Mouse (Mus musculus) frontal cortex, adult 2 months (tissue): ENCODE data around the gene Cyp1b1. TPM values are rescaled to one million over a fixed set of nuclear protein-coding genes. Genes with fewer than 3 reads are reported as not detected.

Source experiments
- DNase-seq, 2 experiments: peaks; one replicate each; pipeline ENCODE4 v3.0.0; 2022; ENCODE audit warnings: low spot score in 1 of 2; ENCODE audit errors: extremely low spot score in 1 of 2
- polyA plus RNA-seq: library from polyadenylated mRNA; depleted of rRNA; stranded (reverse); fragments of >200 nt; gene quantifications from 2 replicates; pipeline ENCODE4 v1.2.3, GENCODE M21; 2012

Gene Cyp1b1
- polyA plus RNA-seq, 1 experiment = 5.1 TPM

DNA sequence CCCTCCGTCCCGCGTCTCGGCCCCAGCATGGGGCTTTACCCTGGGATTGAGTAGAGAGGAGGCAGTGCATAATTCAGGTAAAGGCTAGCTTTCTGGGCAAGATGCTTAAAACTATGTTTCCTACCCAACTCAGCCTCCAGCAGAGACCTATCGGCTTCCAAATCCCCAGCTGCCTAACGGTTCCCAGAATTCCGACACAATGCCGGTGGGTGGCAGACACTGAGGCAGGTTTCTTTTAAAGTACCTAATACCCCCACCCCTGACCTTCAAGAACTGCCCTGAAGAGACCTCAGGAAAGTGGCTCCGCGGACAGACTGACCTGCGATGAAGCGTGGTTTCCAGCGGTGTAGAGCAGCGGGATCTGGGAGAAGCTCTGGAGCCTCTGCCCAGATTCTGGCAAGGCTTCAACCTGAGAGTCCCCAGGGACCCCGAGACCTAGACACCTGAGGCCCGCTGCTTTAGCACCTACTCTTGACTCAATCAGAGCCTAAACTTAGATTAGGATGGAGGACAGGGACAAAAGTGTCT lies 429 bp downstream of the Cyp1b1 start:
- DNase-seq = no peak

DNA sequence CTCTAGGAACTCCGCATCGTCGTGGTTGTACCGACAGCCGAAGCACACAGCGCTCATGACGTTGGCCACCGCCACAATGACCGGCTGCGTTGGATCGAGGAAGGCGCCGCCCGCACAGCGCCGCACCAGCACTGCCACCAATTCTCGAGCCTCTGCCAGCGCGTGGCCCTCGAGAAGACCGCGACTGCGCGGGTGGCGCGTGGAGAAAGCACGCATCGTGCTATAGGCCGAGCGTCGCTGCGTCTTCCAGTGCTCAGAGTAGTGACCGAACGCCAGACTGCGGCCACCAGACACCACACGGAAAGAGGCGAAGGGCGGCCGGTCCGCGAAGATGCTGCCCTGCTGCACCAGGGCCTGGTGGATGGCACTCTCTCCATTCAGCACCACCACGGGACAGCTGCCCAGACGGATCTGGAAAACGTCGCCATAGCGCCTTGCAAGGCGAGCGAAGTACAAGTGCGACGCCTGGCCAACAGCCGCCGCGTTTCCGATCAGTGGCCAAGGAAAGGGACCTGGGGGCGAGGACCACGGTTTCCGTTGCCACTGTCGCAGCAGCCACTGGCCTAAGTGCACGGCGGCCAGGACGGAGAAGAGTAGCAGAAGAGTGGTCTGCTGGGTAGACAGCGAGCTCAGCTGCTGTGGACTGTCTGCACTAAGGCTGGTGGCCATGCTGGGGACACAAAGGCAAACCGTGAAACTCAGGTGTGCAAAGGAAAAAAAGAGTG lies 1.1 kb downstream of the Cyp1b1 start:
- no peak for DNase-seq

DNA sequence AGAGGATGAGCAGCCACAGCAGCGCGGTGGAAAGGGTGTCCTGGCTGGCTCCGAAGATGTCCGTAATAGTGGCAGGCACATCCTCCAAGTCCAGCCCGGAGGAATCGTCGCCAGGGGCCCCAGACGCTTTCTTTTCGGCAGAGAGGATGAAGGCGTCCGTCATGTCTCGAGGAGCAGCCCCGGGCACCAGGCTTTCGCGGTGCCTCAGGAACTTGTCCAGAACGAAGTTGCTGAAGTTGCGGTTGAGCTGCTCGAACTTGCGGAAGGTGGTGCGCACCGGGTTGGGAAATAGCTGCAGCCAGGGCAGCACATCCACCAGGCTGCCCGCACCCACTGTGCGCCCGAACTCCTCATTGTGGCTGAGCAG lies 1.6 kb downstream of the Cyp1b1 start:
- no peak for DNase-seq

DNA sequence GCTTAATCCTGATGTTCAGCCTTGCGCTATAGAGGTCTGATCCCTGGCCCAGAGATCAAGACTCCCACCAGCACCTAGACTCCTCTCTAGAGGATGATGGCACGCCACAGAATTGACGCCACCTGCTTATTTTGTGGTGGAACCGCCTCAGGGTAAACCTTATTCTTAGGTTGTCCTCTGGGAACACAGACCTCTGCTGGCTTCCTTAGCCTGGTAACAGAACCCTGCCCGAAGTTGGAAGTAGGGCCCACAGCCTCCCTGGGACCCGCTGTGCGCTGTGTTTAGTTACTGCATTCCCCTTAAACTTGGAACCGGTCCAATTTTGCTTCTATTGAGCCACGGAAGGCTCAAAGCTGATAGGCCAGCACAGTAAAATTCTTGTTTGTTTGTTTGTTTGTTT lies 2.3 kb downstream of the Cyp1b1 start:
- no peak for DNase-seq

DNA sequence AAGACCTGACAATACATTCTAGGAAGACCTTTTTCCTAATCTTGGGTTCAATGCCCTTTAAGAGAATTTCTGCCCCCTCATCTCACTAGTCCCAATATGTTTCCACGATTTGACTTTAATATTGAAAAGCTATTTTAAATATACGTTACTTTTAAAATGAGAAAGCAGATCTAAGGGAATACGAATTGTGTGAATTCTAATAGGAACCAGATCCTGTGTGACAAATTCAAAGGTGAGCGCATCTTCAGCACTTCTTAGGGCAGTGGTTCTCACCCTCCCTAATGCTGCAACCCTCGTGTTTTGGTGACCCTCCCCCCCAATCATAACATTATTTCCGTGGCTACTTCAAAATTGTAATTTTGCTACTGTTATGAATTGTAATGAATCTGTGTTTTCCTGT lies 2.9 kb downstream of the Cyp1b1 start:
- DNase-seq = no peak

DNA sequence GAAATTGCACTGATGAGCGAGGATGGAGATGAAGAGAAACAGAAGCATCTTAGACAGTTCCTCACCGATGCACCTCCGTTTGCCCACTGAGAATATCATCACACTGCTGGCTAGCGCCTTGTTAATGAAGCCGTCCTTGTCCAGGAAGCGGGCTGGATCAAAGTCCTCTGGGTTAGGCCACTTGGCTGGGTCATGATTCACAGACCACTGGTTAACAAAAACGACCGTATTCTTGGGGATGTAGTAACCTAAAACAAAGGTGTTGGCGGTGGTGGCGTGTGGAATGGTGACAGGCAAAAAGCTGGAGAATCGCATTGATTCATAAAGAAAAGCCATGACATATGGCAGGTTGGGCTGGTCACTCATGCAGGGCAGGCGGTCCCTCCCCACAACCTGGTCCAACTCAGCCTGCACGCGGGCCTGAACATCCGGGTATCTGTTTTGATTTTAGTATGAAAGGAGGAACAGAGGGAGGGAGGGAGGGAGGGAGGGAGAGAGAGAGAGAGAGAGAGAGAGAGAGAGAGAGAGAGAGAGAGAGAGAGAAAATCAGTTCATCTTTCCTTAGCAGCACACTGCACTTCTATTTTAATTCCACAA lies 4.5 kb downstream of the Cyp1b1 start:
- DNase-seq = no peak

DNA sequence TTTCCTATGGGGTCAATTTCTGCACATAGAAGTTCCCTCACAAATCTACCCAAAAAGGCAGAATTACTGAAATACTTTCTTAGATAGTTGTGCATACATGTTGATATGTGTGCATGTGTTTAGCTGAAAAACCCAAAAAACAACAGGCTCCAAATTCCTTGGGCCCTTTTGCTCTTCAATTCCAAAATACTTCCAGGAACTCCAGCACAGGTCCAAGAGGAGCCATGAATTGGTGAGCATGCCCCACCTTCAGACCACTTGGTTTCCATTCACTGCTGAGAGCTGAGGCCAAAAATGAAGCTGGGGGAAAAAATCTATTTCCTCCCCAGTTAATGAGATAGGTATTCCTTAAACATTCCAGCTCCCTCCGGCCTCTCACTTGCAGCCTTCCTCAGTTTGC lies 5.1 kb downstream of the Cyp1b1 start:
- DNase-seq = no peak

DNA sequence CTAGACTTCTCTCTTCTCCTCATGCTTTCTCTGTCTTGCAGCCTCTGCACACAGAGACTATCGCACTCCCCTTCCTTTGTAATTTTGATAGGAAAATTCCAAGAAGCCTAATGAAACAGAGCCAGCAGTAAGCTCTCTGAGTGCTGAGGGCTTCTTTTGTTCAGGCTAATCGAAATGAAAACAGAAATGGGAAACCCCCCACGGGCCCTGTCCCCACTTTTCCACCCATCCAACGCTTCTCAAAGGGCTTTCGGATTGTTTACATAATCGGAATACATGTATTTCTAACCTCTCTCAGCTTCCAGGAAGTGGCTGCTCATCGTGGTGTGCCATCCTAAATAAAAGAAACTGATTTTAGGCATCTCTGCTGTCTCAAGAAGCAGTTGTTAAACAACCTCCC lies 6.7 kb downstream of the Cyp1b1 start:
- no peak for DNase-seq

DNA sequence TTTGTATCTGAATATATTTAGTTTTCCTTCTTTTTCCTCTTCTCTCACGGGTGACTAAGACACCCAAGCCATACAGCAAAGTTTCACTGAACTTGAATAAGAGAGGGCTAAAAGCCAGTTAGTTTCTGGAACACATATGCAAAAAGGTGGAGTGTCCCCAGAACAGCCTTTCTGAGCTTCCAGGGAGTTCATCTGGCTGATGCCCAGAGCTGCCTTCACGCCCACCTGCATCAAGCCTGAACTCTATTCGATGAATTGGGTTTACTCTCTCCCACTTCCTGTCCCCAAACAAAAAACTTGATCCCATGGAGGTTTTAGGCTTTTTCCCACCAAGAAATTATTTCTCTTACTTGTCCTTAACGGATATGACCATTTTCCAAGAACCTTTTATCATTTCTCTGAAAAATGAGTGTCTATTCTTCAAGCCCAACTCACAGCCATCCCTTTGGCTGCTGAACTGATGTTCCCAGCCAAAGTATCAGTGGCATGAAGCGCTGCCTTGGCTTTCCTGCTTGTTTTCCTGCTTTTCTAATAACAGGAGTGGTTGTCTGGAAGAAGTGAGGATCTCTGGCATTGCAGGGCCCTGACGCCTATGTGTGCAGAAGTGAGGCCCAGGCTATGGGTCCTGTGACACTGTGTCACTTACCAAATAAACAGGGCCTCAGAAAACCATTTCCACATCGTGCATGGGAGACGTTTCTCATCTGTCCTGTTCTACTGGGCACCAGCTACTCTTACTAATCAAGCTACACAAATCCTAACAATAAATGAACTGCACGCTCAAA lies 9.0 kb downstream of the Cyp1b1 start:
- DNase-seq = no peak

DNA sequence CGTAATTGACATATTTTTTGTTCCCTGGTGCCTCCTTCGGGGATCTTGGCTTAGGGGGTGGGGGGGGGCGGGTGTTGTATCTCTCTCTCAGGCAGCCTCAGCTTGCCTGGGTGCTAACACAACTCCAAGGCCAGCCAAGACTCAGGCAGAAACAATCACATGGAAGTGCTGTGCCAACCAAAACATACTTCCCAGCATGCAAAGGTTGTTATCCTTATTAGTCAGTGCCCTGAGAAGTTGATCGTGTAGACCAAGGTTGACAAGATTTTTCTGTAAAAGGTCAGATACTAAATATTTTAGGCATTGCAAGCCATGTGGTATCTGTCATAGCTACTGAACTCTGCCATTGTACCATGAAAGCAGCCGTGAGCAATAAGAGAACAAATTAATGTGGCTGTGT lies 14.0 kb downstream of the Cyp1b1 start:
- DNase-seq = no peak

DNA sequence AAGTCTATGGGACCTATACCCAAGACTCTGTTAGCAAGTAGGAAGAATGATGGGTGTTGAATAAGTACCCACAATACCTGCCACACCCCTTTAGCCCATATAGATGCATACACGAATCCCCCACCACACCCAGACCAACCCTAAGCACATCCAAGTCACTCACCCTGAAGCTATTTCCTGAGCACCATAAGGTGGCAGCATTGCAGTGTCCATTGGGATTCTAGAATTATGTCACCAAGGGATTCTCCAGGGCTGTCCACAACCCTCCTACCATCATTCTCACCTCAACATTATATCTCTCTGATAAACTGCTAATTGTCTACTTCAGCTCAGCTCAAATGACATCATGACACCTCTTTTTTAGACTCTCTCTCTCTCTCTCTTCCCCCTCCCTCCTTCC lies 15.7 kb downstream of the Cyp1b1 start:
- peak in 1 of 2 experiments; percentile 56 for DNase-seq

DNA sequence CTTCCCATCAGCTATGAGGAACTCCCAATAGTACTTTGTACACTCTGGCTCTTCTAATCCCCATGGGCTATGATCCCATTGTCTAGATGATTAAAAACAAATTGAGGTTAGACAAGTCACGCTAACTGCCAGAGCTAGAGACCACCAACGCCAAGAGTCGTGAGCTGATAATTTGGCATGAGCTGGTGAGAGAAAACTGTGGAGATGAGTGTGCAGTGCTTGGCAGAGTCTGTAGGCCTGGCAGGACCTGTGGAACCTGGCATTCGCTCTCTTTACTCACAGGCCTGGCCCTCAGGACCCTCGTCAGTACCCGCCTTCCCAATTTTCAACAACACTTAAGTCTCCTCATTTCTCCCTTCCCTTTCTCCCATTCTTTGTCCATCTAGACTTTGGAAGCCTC lies 19.3 kb downstream of the Cyp1b1 start:
- no peak for DNase-seq

DNA sequence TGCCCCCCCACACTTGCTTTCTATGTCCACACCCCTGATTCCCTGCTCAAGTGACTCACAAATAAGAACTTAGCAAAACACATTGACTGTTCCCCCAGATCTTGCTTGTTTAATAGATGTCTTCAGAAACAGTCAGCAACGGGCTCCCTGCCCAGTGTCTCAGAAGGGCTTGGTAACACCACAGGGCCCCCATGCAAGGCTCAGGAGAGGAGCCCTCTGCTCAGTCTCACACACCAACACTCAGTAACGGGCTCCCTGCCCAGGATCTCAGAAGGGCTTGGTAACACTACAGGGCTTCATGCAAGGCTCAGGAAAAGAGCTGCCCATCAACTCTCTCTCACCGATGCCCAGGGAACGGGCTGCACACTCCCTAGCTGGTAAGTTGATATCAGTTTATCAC lies 19.8 kb downstream of the Cyp1b1 start:
- no peak for DNase-seq

DNA sequence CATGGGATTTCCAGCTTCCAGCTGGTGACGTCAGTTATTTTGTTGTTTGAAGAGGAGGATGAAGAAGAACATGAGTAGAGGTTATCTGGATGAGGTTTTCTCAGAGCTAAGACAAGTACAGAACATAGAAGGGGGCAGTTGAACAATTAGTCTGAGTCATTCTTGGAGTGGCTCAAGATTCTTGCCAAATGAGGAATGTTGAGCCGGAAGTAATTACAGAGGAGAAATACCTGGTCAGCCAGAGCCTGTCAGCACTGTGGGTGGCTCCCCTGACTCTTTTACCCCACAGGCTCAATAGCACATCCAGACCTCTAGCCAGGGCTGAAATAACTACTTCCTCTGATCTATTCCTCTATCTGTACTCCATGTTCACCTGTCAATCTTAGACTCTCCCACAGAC lies 44.0 kb downstream of the Cyp1b1 start:
- no peak for DNase-seq

DNA sequence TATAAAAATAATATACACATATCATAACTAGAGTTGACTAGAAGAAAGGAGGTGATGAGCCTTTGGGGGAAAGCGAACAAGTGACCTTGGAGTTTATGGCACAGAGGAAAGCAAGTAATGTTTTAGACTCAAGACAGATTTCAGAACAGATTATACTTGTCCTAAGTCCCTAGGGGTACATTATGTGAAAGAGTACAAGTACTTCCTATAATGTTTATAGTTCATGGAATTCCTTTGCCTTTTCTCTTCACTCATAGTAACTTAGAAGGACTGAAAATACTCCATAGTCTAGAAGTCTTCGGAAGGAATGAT lies 50.8 kb downstream of the Cyp1b1 start:
- DNase-seq = no peak

DNA sequence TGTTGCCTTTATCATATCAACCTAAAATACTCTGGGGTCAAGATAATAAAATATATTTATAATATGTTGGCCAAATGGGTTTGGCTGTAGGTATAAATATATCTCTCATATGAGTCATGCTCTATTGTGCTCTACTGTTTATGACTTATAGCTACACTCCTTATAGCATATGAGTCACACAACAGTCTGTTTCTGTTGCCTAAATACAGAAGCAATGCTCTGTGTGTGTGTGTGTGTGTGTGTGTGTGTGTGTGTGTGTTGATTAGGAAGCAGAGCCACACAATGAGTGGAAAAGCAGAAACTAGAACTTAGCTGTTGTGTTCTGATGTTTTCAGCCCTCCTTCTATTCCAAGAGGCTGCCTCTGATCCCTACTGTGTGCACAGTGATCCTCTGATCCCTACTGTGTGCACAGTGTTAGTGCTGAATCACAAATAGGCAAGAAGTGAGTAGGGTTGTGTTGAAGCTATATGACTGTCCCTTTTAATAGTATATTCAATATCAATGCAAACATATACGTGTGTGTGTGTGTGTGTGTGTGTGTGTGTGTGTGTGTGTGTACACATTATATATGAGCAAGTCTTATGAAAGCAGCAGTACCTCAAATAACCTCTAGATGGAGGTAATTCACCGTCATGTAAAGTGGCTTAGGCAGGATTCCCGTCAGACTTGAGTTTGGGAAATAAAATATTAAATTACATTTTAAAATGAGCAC lies 51.3 kb downstream of the Cyp1b1 start:
- peak; percentile 11 to 72 for DNase-seq

DNA sequence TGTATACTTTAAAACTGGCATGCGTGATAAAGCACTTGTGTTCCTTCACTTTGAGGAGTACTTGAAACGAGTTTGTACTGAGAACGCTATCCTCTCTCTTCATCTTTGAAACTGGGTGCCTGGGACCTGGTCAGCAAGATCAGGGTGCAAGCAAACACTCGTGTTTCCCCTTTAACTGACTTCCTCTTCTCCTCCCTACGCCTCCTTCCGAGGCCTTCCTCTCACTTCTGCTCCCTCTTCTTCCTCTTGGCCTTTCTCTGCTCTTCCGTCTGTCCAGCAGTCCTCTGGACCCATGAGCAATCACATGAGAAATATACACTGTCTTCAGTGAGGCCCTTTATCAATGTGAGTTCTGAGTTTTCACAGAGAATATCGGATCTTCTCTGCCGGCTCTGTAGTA lies 53.0 kb downstream of the Cyp1b1 start:
- DNase-seq = no peak

DNA sequence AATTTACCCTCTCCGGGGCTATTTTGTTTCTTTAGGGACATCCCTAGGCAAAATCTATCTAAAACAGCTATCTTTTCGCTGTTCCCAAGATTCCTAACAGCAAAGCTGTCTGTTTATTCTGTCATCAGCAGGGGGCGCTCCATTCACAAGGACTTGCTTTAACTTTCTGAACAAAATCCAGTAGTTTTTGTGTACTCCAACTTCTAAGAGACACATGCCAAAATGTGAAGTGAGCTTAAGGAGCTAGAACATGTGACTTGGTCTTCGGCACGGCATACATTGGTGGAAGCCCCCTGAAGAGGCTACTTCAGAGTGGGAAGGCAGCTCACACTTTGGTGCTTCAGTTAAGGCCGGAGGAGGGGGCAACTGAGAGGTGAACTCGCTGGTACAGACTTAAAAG lies 53.5 kb downstream of the Cyp1b1 start:
- DNase-seq = peak; percentile 20 to 90

DNA sequence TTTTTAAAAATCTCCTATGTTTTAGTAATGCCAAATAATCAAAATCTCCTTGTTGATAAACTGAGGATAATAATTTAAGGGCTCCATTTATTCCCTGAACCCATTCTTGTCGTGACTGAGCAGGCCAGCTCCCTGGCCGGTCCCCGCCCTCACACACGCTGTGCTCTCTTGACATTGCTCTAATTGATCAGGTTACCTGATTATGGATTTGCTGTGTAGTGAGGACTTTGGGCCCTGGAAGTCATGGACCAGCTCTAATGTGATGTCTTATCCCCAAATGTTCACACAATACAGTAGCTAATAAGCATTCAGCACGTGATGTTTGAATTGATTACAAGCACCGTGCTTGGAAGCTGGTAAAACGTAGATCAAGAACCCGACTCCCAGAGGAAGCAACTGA lies 56.0 kb downstream of the Cyp1b1 start:
- no peak for DNase-seq

DNA sequence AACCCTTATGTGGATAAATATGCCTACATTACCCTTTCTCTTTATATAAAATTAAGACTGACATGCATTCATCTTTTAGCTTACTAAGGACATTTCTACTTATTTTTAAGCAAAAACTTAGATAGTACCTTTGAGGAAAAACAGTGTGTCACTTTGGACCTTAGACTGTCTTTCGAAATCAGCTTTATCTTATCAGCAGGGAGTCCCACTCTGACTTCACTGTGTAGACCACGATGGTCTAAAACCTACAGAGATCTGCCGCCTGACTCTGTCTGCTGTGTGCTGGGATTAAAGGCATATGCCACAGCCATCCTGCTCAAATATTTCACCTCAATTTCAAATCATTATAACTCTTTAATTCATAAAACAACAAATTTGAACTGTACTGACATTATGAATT lies 56.4 kb downstream of the Cyp1b1 start:
- no peak for DNase-seq

DNA sequence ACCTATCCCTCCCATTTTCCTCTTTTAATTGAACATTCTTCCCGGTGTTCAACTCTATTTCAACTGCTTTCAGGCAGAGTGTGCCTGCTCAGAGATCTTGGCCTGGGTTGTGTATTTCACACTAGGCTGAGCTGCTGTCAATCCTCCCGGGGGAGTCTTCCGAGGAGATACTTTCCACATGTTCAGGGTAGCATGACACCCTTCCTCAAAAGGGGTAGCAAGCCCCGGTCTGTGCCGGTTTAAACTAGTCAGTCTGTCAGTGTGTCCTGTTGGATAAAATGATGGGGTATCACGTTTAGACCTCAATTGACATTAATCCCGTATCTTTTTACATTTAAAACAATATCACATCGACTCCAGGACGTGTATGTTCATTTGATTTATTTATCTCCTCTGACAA lies 57.1 kb downstream of the Cyp1b1 start:
- no peak for DNase-seq
